Mouse (Mus musculus): ENCODE data around the gene Rbm25.
A peak's percentile ranks its signal among the peaks of the same experiment; 100 is the strongest.

Rbm25 gene

DNA sequence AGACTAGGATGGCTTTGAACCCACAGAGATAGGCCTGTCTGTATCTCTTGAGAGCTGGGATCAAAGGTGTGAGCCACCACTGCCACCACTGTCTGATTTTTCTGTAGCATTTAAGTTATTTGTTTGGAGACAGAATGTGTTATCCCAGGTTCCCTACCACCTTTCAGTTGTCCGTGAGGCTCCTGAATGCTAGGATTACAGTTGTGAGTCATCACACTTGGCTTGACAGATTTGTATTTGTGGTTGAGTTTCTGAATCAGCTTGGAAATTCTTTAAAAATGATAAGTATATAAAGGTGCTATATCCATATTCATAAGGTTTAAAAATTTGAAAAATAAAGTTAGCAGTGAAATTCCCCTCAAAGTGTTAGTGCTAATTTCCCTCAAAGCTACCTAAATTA, 12.1 kb downstream of the Rbm25 start:
- peak; percentile 74 for DNase-seq (ENCODE audit: low read depth, low spot score)

- no peak for DNase-seq (ENCODE audit: low read depth, low spot score)
Observed at GRCm38 (mm10) chr12:83650346-83650745, 19.3 kb downstream of the Rbm25 start.

DNA sequence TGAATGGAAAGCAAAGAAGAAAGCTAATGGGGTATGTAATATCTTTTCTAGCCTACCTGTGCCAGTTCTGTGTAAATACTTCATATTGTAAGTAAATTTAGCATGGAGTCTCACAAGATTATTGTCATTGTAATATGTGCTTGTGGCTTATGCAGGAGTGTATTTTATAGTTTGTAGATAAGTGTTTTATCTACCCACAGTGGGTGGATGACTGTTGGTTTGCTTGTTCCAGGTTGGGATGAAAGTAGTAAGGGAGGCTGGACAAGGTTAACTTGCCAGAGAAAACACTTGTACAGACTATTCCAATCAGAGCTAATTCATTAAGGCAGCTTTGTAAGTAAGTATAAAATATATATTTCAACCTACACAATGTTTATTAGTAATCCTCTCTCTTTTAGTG, 20.4 kb downstream of the Rbm25 start:
- no peak for DNase-seq (ENCODE audit: low read depth, low spot score)

GRCm38 (mm10) chr12:83685466-83685865, 54.4 kb downstream of the Rbm25 start:
- DNase-seq (ENCODE audit: low read depth, low spot score) = no peak

- peak; percentile 20 for DNase-seq (ENCODE audit: low read depth, low spot score)
Observed at GRCm38 (mm10) chr12:83686575-83687350, 55.7 kb downstream of the Rbm25 start.

DNA sequence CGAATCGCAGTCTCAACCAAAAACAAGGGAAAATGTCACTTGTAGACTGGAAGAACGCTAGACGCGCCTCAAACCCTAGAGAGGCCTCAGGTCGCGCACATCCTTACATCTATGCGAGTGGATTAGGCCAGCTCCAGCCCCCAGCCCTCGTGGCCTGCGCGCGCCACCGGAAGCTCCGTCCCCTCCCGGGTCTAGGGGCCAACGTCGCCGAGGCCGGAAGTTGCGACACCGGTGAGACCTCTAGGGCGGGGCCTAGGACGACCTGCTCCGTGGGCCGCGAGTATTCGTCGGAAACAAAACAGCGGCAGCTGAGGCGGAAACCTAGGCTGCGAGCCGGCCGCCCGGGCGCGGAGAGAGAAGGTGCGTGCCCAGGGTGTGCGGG, 56.9 kb downstream of the Rbm25 start, which contains the start of gene Psen1:
Psen1 (plus strand) TSS at position 219 of the 382 bp plus-strand sequence.
- DNase-seq (ENCODE audit: low read depth, low spot score) = peak; percentile 91

DNA sequence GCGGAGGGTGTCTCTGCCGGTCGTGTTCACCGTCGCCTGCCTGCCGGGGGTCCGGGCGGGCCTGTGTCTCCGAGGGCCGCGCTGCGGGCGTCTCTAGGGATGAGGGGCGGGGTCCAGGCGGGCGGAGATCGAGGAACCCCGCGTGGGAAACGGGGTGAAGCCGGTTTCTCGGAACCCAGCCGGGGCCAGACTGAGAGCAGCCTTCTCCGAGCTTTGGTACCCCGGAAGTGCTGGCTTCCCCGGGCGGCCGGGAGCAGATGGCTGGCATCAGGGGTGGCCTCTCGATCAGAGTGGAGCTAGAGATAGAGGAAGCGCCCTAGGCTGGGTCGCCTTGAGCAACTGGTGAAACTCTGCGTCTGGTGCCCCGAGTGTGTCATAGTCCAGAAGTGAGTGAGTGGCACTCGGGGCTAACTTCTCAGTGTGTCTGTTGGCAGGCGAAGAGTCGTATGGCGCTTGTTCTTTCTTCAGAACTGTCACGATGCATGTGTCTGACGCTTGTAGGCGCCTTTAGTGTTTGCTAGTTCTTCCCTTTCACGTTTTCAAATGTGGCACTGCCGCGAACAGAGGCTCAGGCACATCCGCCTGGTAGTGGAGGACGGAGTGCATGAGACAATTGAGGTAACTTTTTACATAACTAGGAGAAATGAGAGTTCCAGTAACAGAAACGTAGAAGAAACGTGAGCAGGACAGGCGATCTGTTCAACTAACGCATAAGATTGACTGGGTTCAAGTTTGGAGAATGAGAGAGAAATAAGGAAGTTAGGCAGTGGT, 57.5 kb downstream of the Rbm25 start:
- peak; percentile 60 for DNase-seq (ENCODE audit: low read depth, low spot score)

DNA sequence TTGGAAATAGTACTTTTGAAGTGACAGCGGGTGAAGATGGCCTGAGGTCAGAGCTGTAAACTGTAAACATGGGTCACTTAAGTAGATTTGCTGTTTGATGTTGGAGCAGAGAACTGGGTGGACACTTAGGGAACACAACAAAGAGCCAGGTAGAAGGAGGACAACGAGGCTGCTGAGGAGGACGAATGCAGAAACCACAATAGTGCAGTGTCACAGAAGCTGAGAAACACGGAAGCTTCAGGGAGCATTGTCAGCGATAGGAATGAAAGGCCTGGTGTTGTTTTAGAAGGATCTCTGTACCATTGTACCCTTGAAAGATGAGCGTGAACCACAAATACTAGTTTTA, 58.0 kb downstream of the Rbm25 start:
- DNase-seq (ENCODE audit: low read depth, low spot score) = peak; percentile 41

- no peak for DNase-seq (ENCODE audit: low read depth, low spot score)
Observed at GRCm38 (mm10) chr12:83694011-83694410, 63.0 kb downstream of the Rbm25 start.

- no peak for DNase-seq (ENCODE audit: low read depth, low spot score)
Observed at GRCm38 (mm10) chr12:83694669-83695068, 63.6 kb downstream of the Rbm25 start.

DNA sequence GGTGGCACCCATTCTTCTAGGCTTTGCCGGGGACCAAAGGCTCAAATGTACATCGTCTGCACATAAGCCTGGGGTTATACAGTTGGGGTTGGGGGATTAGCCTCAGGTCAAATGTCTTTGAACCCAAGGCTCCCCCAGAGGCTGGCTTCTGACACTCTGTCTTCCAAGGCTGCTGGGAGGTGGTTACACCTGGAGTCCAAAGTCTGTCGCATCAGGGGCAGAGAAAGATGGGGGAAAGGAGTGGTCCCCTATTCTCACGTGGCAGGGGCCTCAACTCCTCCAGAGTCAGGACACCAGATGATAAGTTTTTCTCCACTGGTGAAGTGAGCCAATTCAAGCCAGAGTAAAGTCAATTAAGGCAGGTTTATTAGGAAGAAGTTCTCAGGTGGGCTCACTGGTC, 67.6 kb downstream of the Rbm25 start:
- DNase-seq (ENCODE audit: low read depth, low spot score) = no peak

GRCm38 (mm10) chr12:83701608-83702007, 70.6 kb downstream of the Rbm25 start:
- DNase-seq (ENCODE audit: low read depth, low spot score) = no peak

- no peak for DNase-seq (ENCODE audit: low read depth, low spot score)
Observed at GRCm38 (mm10) chr12:83702796-83703195, 71.8 kb downstream of the Rbm25 start.

GRCm38 (mm10) chr12:83706951-83707350, 75.9 kb downstream of the Rbm25 start:
- no peak for DNase-seq (ENCODE audit: low read depth, low spot score)

GRCm38 (mm10) chr12:83708160-83709092, 77.4 kb downstream of the Rbm25 start:
- no peak for DNase-seq (ENCODE audit: low read depth, low spot score)

GRCm38 (mm10) chr12:83709934-83710333, 78.9 kb downstream of the Rbm25 start:
- DNase-seq (ENCODE audit: low read depth, low spot score) = no peak

- DNase-seq (ENCODE audit: low read depth, low spot score) = peak; percentile 83
Observed at GRCm38 (mm10) chr12:83713749-83714148, 82.7 kb downstream of the Rbm25 start.

- DNase-seq (ENCODE audit: low read depth, low spot score) = no peak
Observed at GRCm38 (mm10) chr12:83716416-83717184, 85.6 kb downstream of the Rbm25 start.

DNA sequence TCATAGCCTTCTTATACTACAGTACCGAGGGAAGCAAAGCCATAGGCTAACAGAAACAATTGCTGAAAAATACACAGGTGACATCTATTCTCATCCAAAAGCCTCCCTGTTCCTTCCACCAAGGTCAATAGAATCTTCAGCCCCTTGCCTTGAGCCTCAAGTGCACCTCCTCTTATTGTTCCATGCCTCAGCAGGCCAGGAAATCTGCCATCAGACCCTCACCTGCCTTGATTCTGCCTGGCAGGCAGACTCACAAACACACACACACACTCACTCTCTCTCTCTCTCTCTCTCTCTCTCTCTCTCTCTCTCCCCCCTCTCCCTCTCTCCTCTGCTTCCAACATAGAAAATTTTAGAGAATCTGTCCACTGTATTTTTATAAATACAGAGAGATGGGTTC, 88.4 kb downstream of the Rbm25 start:
- DNase-seq (ENCODE audit: low read depth, low spot score) = no peak

DNA sequence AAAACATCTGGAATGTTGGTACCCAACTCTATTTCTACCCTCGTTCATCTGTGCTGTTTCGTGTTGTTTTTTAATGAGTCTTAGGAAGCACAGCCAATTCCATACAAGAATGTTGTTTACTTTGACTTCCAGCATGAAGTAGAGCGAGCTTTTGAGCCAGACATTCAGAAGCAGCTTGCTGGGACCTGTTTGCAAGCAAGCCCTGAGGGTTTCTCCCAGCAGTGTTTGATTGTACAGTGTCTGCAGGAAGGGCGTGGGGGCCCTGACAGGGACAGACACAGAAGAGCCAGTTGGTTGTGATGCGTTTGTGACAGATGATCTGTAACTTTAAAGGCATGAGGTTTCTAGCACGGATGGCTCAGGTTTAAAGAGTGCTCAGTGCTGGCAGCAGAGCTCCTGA, 90.2 kb downstream of the Rbm25 start:
- no peak for DNase-seq (ENCODE audit: low read depth, low spot score)

- DNase-seq (ENCODE audit: low read depth, low spot score) = no peak
Observed at GRCm38 (mm10) chr12:83723037-83723436, 92.0 kb downstream of the Rbm25 start.

All from 3T3-L1 (cell line).